Mouse (Mus musculus): ENCODE results near the gene Chga. TPM values are rescaled to one million over a fixed set of nuclear protein-coding genes. Genes with fewer than 3 reads are reported as not detected.

Chga gene
- total RNA-seq (2012; rRNA removed) (not detected in 2 replicates), polyA plus RNA-seq (2012; ENCODE audit: insufficient read depth in 1 of 2, insufficient read length in 2 of 2, low read depth in 1 of 2, low replicate concordance in 2 of 2, missing spikeins in 1 of 2) (not detected)

- Histone ChIP-seq H3K27ac (ENCODE audit: control insufficient read depth, low read depth, low read length) (no peak within 1 kb of the TSS), H3K79me2 (ENCODE audit: control insufficient read depth, insufficient read depth, low read length, poor library complexity) (no peaks in the 10 kb centered on the region), H3K4me1 (ENCODE audit: control insufficient read depth in 1 of 2, insufficient read depth in 2 of 2, low read length in 2 of 2) (no peaks in the 10 kb centered on the region), H3K36me3 (ENCODE audit: control insufficient read depth in 1 of 2, insufficient read depth in 2 of 2, low read length in 2 of 2) (no peaks in the 10 kb centered on the region), H3K4me3 (ENCODE audit: control insufficient read depth in 1 of 2, insufficient read depth in 1 of 2, low read depth in 2 of 2, low read length in 2 of 2) (no peak within 1 kb of the TSS), H3K9ac (ENCODE audit: control insufficient read depth, low read depth, low read length, poor library complexity, severe bottlenecking) (no peak within 1 kb of the TSS), H3K9me3 (replicated peaks; ENCODE audit: insufficient read depth, low read length) (no peaks in the 10 kb centered on the region), H3K27me3 (ENCODE audit: control insufficient read depth in 1 of 2, insufficient read depth in 2 of 2, low read length in 2 of 2) (peaks cover 0 to 2% of the 10 kb centered on the region in 2 experiments; a peak in 1 of 4 replicates)
- no peak for TF ChIP-seq NRF1 (IDR thresholded peaks at IDR 0.05; ENCODE audit: insufficient read depth, low read depth, low read length, poor library complexity, severe bottlenecking)
- no peak for TF ChIP-seq MAX (IDR thresholded peaks at IDR 0.05; ENCODE audit: low read length)
- no peak for TF ChIP-seq ZNF384 (IDR thresholded peaks at IDR 0.05; ENCODE audit: low read depth, low read length)
- no peak for TF ChIP-seq POLR2A (IDR thresholded peaks at IDR 0.05; ENCODE audit: control insufficient read depth in 1 of 2, insufficient read depth in 1 of 2, low read depth in 1 of 2, low read length in 2 of 2, poor library complexity in 1 of 2)
- no peak for TF ChIP-seq MAFK (IDR thresholded peaks at IDR 0.05; ENCODE audit: borderline replicate concordance, low read depth, low read length)
- no peak for TF ChIP-seq ZKSCAN1 (IDR thresholded peaks at IDR 0.05; ENCODE audit: low read depth, low read length)
- no peak for TF ChIP-seq GATA1 (IDR thresholded peaks at IDR 0.05; ENCODE audit: low read depth, low read length)
- TF ChIP-seq ZMIZ1 (IDR thresholded peaks at IDR 0.05; ENCODE audit: low read depth, low read length) = no peak
- peak; percentile 66 for DNase-seq (ENCODE audit: low read depth, low spot score)
These were observed at the start of gene Chga for GRCm38 (mm10) chr12:102554721-102555516. Gene Chga (plus strand): TSS chr12:102554969.

GRCm38 (mm10) chr12:102505131-102505713 is 49.5 kb upstream of the Chga start:
- peak overlapping the region; percentile 33 to 36 for H3K4me3 ChIP-seq (ENCODE audit: control insufficient read depth in 1 of 2, insufficient read depth in 1 of 2, low read depth in 2 of 2, low read length in 2 of 2)
- no peaks in the 10 kb centered on the region for H3K9me3 ChIP-seq (replicated peaks; ENCODE audit: insufficient read depth, low read length)
- peaks cover 21 to 45% of the 10 kb centered on the region in 2 experiments for H3K4me1 ChIP-seq (ENCODE audit: control insufficient read depth in 1 of 2, insufficient read depth in 2 of 2, low read length in 2 of 2)
- no peaks in the 10 kb centered on the region for H3K79me2 ChIP-seq (ENCODE audit: control insufficient read depth, insufficient read depth, low read length, poor library complexity)
- H3K27me3 ChIP-seq (ENCODE audit: control insufficient read depth in 1 of 2, insufficient read depth in 2 of 2, low read length in 2 of 2) = no peaks in the 10 kb centered on the region
- peak; percentile 59 for DNase-seq (ENCODE audit: low read depth, low spot score)
- peaks cover 0 to 28% of the 10 kb centered on the region in 2 experiments; a peak in 2 of 4 replicates for H3K36me3 ChIP-seq (ENCODE audit: control insufficient read depth in 1 of 2, insufficient read depth in 2 of 2, low read length in 2 of 2)
- H3K9ac ChIP-seq (ENCODE audit: control insufficient read depth, low read depth, low read length, poor library complexity, severe bottlenecking) = peak overlapping the region; percentile 46
- H3K27ac ChIP-seq (ENCODE audit: control insufficient read depth, low read depth, low read length) = peak overlapping the region; percentile 83
- peak; percentile 57; the same call in 1 of the 2 replicates for TF ChIP-seq GATA1 (IDR thresholded peaks at IDR 0.05; ENCODE audit: low read depth, low read length)
- TF ChIP-seq SIN3A (IDR thresholded peaks at IDR 0.05; ENCODE audit: low read length) = no peak
- no peak for TF ChIP-seq ZC3H11A (IDR thresholded peaks at IDR 0.05; ENCODE audit: low read depth, low read length)
- no peak for TF ChIP-seq USF1 (IDR thresholded peaks at IDR 0.05; ENCODE audit: low read depth, low read length)
- TF ChIP-seq GABPA (IDR thresholded peaks at IDR 0.05; ENCODE audit: low read depth, low read length) = no peak
- no peak for TF ChIP-seq MXI1 (IDR thresholded peaks at IDR 0.05; ENCODE audit: low read depth, low read length)
- no peak; the same call in 1 of the 2 replicates for TF ChIP-seq TCF12 (IDR thresholded peaks at IDR 0.05; ENCODE audit: low read depth, low read length)
- no peak for TF ChIP-seq ETS1 (IDR thresholded peaks at IDR 0.05; ENCODE audit: low read depth, low read length)
- no peak for TF ChIP-seq MYC (IDR thresholded peaks at IDR 0.05; ENCODE audit: low read depth, low read length)
- TF ChIP-seq POLR2A (IDR thresholded peaks at IDR 0.05; ENCODE audit: control insufficient read depth in 1 of 2, insufficient read depth in 1 of 2, low read depth in 1 of 2, low read length in 2 of 2, poor library complexity in 1 of 2) = no peak
- TF ChIP-seq RCOR1 (IDR thresholded peaks at IDR 0.05; ENCODE audit: low read depth, low read length) = peak; percentile 45; the same call in 1 of the 2 replicates
- TF ChIP-seq RAD21 (IDR thresholded peaks at IDR 0.05; ENCODE audit: low read depth, low read length) = no peak
- no peak for TF ChIP-seq POLR2AphosphoS2 (IDR thresholded peaks at IDR 0.05; ENCODE audit: low read length)
- TF ChIP-seq CTCF (IDR thresholded peaks at IDR 0.05 in 2 of 3, conservative IDR thresholded peaks at IDR 0.05 in 1 of 3; ENCODE audit: control insufficient read depth in 1 of 3, insufficient read depth in 1 of 3, low read depth in 2 of 3, low read length in 3 of 3, poor library complexity in 1 of 3, severe bottlenecking in 1 of 3) = no peak
- no peak for TF ChIP-seq ZKSCAN1 (IDR thresholded peaks at IDR 0.05; ENCODE audit: low read depth, low read length)
- TF ChIP-seq TAL1 (IDR thresholded peaks at IDR 0.05; ENCODE audit: low read length) = peak; percentile 47
- no peak for TF ChIP-seq UBTF (IDR thresholded peaks at IDR 0.05; ENCODE audit: borderline replicate concordance, insufficient read depth, low read depth, low read length)
- peak; percentile 17 to 39; a peak in 1 of 4 replicates for TF ChIP-seq EP300 (IDR thresholded peaks at IDR 0.05; ENCODE audit: low read depth in 1 of 2, low read length in 2 of 2)
- TF ChIP-seq MAX (IDR thresholded peaks at IDR 0.05; ENCODE audit: low read length) = no peak
- no peak for TF ChIP-seq KAT2A (conservative IDR thresholded peaks at IDR 0.05; ENCODE audit: low read depth, low read length)
- no peak for TF ChIP-seq MAZ (IDR thresholded peaks at IDR 0.05; ENCODE audit: low read depth, low read length)
- no peak for TF ChIP-seq ZNF384 (IDR thresholded peaks at IDR 0.05; ENCODE audit: low read depth, low read length)
- TF ChIP-seq CHD1 (IDR thresholded peaks at IDR 0.05; ENCODE audit: low read depth, low read length) = no peak
- TF ChIP-seq MAFK (IDR thresholded peaks at IDR 0.05; ENCODE audit: borderline replicate concordance, low read depth, low read length) = no peak
- TF ChIP-seq MEF2A (IDR thresholded peaks at IDR 0.05; ENCODE audit: extremely low read depth, insufficient replicate concordance, low read depth, low read length, poor library complexity, severe bottlenecking) = no peak
